Mouse (Mus musculus) forebrain, embryonic 12.5 days (tissue): ENCODE measurements around the gene Gatd1. TPM values are rescaled to one million over a fixed set of nuclear protein-coding genes. Genes with fewer than 3 reads are reported as not detected.

Experiments
- ATAC-seq: fragments of 200-750 bp; cut with Nextera tagmentation; 2 replicates; pipeline ENCODE4 v1.8.0; 2017; ENCODE audit warnings: moderate TSS enrichment; ENCODE audit not compliant: low FRiP score
- H3K27ac ChIP-seq: fragments of 300-500 bp; sonication (generic); 2 replicates; pipeline ENCODE4 v1.5.1; 2016; ENCODE audit warnings: mild to moderate bottlenecking
- H3K27me3 ChIP-seq: fragments of 300-500 bp; sonication (generic); 2 replicates; pipeline ENCODE4 v1.6.1; 2016; ENCODE audit warnings: mild to moderate bottlenecking
- H3K36me3 ChIP-seq: fragments of 300-500 bp; sonication (generic); replicated peaks from 2 replicates; pipeline ENCODE4 v1.6.1; 2016; ENCODE audit warnings: mild to moderate bottlenecking
- H3K4me1 ChIP-seq: fragments of 300-500 bp; sonication (generic); 2 replicates; pipeline ENCODE4 v1.6.1; 2016
- H3K4me2 ChIP-seq: fragments of 300-500 bp; sonication (generic); 2 replicates; pipeline ENCODE4 v1.6.1; 2016; ENCODE audit warnings: mild to moderate bottlenecking, moderate library complexity
- H3K4me3 ChIP-seq: fragments of 300-500 bp; sonication (generic); replicated peaks from 2 replicates; pipeline ENCODE4 v1.5.1; 2016; ENCODE audit warnings: mild to moderate bottlenecking
- H3K9ac ChIP-seq: fragments of 300-500 bp; sonication (generic); 2 replicates; pipeline ENCODE4 v1.6.1; 2016; ENCODE audit warnings: mild to moderate bottlenecking
- H3K9me3 ChIP-seq: fragments of 300-500 bp; sonication (generic); 2 replicates; pipeline ENCODE4 v1.6.1; 2016
- WGBS: fragments of 180-500 bp; shearing (Covaris S2); methylation state at CpG from one replicate; pipeline ENCODE4 v1.1.7; 2016; 5-methylcytosine and 5-hydroxymethylcytosine counted together
- polyA plus RNA-seq: library from polyadenylated mRNA; unstranded; fragments of >200 nt; fragmentation: Nextera tagmentation; extraction: Ambion mirVana; gene quantifications from 2 replicates; pipeline ENCODE4 v1.2.1, GENCODE M21; 2016

Gatd1 gene
- polyA plus RNA-seq, 1 experiment from 2014 or later = 50.0 TPM

DNA sequence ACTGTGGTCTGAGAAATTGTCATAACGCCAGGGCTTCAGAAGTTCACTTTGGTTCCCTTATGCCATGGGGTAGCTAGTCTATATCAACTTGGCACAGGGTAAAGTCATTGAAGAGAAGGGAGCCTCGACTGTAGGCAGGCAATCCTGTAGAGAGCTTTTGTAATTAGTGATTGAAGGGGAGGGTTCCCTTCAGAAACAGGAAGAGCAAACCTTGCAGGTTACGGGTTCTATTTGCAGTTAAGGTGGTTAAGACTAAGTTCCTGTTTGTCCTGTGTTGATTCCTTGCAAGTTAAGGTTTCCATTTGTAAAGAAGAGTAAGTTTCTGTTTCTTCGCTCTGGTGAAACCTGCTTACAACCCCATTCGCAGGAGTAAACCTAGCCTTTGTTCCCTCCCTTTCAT lies 44.0 kb downstream of the Gatd1 start:
- Histone ChIP-seq H3K4me1 (peaks cover 7% of the 10 kb centered on the region; the same call in 1 of the 2 replicates), H3K9ac (no peak overlapping the region), H3K27ac (no peak overlapping the region), H3K36me3 (no peaks in the 10 kb centered on the region), H3K4me2 (no peak overlapping the region), H3K9me3 (no peaks in the 10 kb centered on the region), H3K27me3 (0 out of 2 replicates have a peak, but pooled peaks cover 15% of the 10 kb centered on the region), H3K4me3 (no peak overlapping the region)
- ATAC-seq = no peak
- WGBS = 63% methylated on average over 5 of the region's 5 CpGs

GRCm38 (mm10) chr7:141367358-141367757 lies 46.6 kb downstream of the Gatd1 start:
- 84% methylated on average over 4 of the region's 4 CpGs for WGBS
- H3K4me2 ChIP-seq = no peak overlapping the region
- ATAC-seq = no peak
- no peak overlapping the region for H3K27ac ChIP-seq
- H3K4me3 ChIP-seq = no peak overlapping the region
- H3K9me3 ChIP-seq = no peaks in the 10 kb centered on the region
- H3K9ac ChIP-seq = no peak overlapping the region
- no peaks in the 10 kb centered on the region for H3K36me3 ChIP-seq
- peaks cover 33% of the 10 kb centered on the region for H3K27me3 ChIP-seq
- no peaks in the 10 kb centered on the region for H3K4me1 ChIP-seq

- Histone ChIP-seq H3K4me2 (no peak overlapping the region), H3K9ac (no peak overlapping the region), H3K27ac (no peak overlapping the region), H3K9me3 (no peaks in the 10 kb centered on the region), H3K36me3 (no peaks in the 10 kb centered on the region), H3K27me3 (peaks cover 56% of the 10 kb centered on the region), H3K4me3 (no peak overlapping the region), H3K4me1 (no peaks in the 10 kb centered on the region; the same call in 1 of the 2 replicates)
- ATAC-seq = no peak
- 64% methylated on average over 3 of the region's 3 CpGs for WGBS
Measured at GRCm38 (mm10) chr7:141365049-141365445, 48.9 kb downstream of the Gatd1 start.

- 86% methylated on average over 5 of the region's 5 CpGs for WGBS
- Histone ChIP-seq H3K36me3 (no peaks in the 10 kb centered on the region), H3K4me3 (no peak overlapping the region), H3K9me3 (no peaks in the 10 kb centered on the region), H3K9ac (no peak overlapping the region), H3K27me3 (peaks cover 59% of the 10 kb centered on the region), H3K4me2 (no peak overlapping the region), H3K4me1 (no peaks in the 10 kb centered on the region; the same call in 1 of the 2 replicates), H3K27ac (no peak overlapping the region)
- no peak for ATAC-seq
Measured at GRCm38 (mm10) chr7:141364349-141365048, 49.4 kb downstream of the Gatd1 start.

DNA sequence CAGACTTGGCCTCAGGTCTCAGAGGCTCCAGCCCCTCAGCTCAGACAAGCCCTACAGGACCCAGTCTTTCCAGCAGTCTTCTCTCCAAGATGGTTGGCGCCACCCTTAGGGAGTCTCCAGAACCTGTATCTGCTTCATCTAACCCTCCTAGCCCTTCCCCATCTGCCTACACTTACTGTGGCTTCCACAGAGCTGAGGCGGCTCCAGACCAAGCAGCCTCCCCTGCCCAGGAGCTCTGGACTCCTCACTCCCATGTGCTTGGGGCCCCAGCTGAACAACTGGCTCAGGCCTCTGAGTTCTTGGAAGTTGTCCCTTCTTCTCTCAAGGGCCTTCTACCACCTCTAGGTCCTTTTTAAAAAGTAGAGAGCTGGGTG lies 50.2 kb downstream of the Gatd1 start:
- Histone ChIP-seq H3K4me1 (no peaks in the 10 kb centered on the region; the same call in 1 of the 2 replicates), H3K9me3 (no peaks in the 10 kb centered on the region), H3K27me3 (peaks cover 63% of the 10 kb centered on the region), H3K4me3 (no peak overlapping the region), H3K9ac (no peak overlapping the region), H3K27ac (no peak overlapping the region), H3K36me3 (no peaks in the 10 kb centered on the region), H3K4me2 (no peak overlapping the region)
- WGBS = 60% methylated on average over 2 of the region's 2 CpGs
- ATAC-seq = 0 out of 2 replicates have a peak, but pooled peaks have one; percentile 27

DNA sequence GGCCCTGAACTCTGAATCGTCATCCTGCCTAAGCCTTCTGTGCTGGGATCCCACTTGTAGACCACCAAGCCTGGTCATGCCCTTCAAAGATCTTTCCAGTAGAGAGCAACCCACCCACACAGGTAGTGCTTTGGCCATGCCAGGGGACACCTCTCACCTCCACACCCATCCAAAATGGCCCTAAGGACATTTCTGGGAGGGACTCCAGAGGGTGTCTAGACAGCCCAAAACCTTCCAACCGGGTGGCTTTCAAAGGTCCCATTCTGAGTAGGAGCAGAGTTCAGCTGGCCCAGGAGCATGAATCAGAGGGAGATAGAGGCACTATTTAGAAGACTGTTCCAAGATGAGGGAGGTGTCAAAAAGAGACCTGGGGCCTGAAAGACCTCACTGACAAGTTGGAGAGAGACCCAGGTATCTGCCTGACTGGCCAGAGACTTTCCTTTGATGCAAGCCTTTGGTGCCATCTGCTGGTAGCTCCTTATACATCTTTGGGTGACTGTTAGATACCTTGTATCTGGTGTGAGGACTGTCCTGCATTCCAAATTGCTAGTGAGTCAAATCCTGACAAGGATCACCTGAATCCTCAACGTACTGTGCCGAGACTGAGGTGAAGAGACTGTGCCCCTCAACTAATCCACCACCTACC lies 50.7 kb downstream of the Gatd1 start:
- Histone ChIP-seq H3K9ac (no peak overlapping the region), H3K27me3 (peaks cover 63% of the 10 kb centered on the region), H3K4me1 (no peaks in the 10 kb centered on the region; the same call in 1 of the 2 replicates), H3K27ac (no peak overlapping the region), H3K36me3 (no peaks in the 10 kb centered on the region), H3K4me3 (no peak overlapping the region), H3K9me3 (no peaks in the 10 kb centered on the region), H3K4me2 (no peak overlapping the region)
- ATAC-seq = 0 out of 2 replicates have a peak, but pooled peaks have one; percentile 41
- 66% methylated on average over 4 of the region's 4 CpGs for WGBS

- no peaks in the 10 kb centered on the region for H3K36me3 ChIP-seq
- WGBS = 12% methylated on average over 24 of the region's 24 CpGs
- no peaks in the 10 kb centered on the region for H3K9me3 ChIP-seq
- H3K27ac ChIP-seq = no peak overlapping the region
- H3K4me3 ChIP-seq = no peak overlapping the region
- H3K27me3 ChIP-seq = peaks cover 62% of the 10 kb centered on the region
- no peak for ATAC-seq
- no peaks in the 10 kb centered on the region; the same call in 1 of the 2 replicates for H3K4me1 ChIP-seq
- H3K4me2 ChIP-seq = no peak overlapping the region
- no peak overlapping the region for H3K9ac ChIP-seq
Measured at GRCm38 (mm10) chr7:141361510-141361909, 52.4 kb downstream of the Gatd1 start.

Other genes with a start within 250 kb of the Gatd1 start
- gene Rnh1, start 241.3 kb downstream of the Gatd1 start, polyA plus RNA-seq = 47.2 and 49.7 TPM in 2 replicates
- gene Hras, start 220.1 kb downstream of the Gatd1 start, polyA plus RNA-seq = 79.1 and 89.4 TPM in 2 replicates
- 14.2 and 16.0 TPM in 2 replicates for gene Lrrc56, start 220.0 kb downstream of the Gatd1 start, polyA plus RNA-seq
- gene Lmntd2, start 200.1 kb downstream of the Gatd1 start, polyA plus RNA-seq = 3.3 and 3.7 TPM in 2 replicates
- gene Rassf7, start 198.3 kb downstream of the Gatd1 start, polyA plus RNA-seq = 35.4 and 38.5 TPM in 2 replicates
- gene Phrf1, start 185.4 kb downstream of the Gatd1 start, polyA plus RNA-seq = 106 and 107 TPM in 2 replicates
- 0.69 and 0.83 TPM in 2 replicates for gene Irf7, start 147.7 kb downstream of the Gatd1 start, polyA plus RNA-seq
- not detected in 2 replicates for gene Cdhr5, start 137.3 kb downstream of the Gatd1 start, polyA plus RNA-seq
- 0.70 TPM in 1 of 2 replicates, not detected in the other for gene Sct, start 135.0 kb downstream of the Gatd1 start, polyA plus RNA-seq
- gene Drd4, start 122.1 kb downstream of the Gatd1 start, polyA plus RNA-seq = 0.38 and 0.60 TPM in 2 replicates
- gene Deaf1, start 86.4 kb downstream of the Gatd1 start, polyA plus RNA-seq = 74.0 and 78.4 TPM in 2 replicates
- 59.9 and 63.6 TPM in 2 replicates for gene Tmem80, start 86.4 kb downstream of the Gatd1 start, polyA plus RNA-seq
- gene Eps8l2, start 75.3 kb downstream of the Gatd1 start, polyA plus RNA-seq = 1.2 and 1.7 TPM in 2 replicates
- gene Taldo1, start 21.9 kb downstream of the Gatd1 start, polyA plus RNA-seq = 397 and 407 TPM in 2 replicates
- 20.5 and 22.5 TPM in 2 replicates for gene Cend1, start 15.4 kb upstream of the Gatd1 start, polyA plus RNA-seq
- gene Slc25a22, start 23.8 kb upstream of the Gatd1 start, polyA plus RNA-seq = 57.4 and 60.9 TPM in 2 replicates
- 16.9 and 18.8 TPM in 2 replicates for gene Pidd1, start 29.9 kb upstream of the Gatd1 start, polyA plus RNA-seq
- gene Rplp2, start 33.2 kb upstream of the Gatd1 start, polyA plus RNA-seq = 950 and 986 TPM in 2 replicates
- gene Pnpla2, start 41.1 kb upstream of the Gatd1 start, polyA plus RNA-seq = 16.2 and 18.3 TPM in 2 replicates
- 4.0 and 4.3 TPM in 2 replicates for gene Cracr2b, start 47.0 kb upstream of the Gatd1 start, polyA plus RNA-seq
- gene Cd151, start 53.3 kb upstream of the Gatd1 start, polyA plus RNA-seq = 13.9 and 18.2 TPM in 2 replicates
- 69.8 and 78.4 TPM in 2 replicates for gene Polr2l, start 61.0 kb upstream of the Gatd1 start, polyA plus RNA-seq
- 18.8 and 24.2 TPM in 2 replicates for gene Tspan4, start 61.1 kb upstream of the Gatd1 start, polyA plus RNA-seq
- gene Chid1, start 125.7 kb upstream of the Gatd1 start, polyA plus RNA-seq = 24.0 and 24.2 TPM in 2 replicates
- gene Ap2a2, start 148.0 kb upstream of the Gatd1 start, polyA plus RNA-seq = 106 and 112 TPM in 2 replicates
- gene Muc6, start 241.2 kb upstream of the Gatd1 start, polyA plus RNA-seq = 0.14 and 0.19 TPM in 2 replicates